Mouse (Mus musculus) gastrocnemius, postnatal 25 days (tissue): ENCODE data around the gene Surf6. TPM values are rescaled to one million over a fixed set of nuclear protein-coding genes. Genes with fewer than 3 reads are reported as not detected.

Source experiments
- total RNA-seq, 2 experiments: library from RNA; stranded (reverse); gene quantifications; 1 replicate in 1 of 2; 2 replicates in 1 of 2; pipeline ENCODE4 v1.2.3; 2021

The Surf6 gene
- total RNA-seq, 2 experiments from 2014 or later, result 10.3 to 12.0 TPM

Other genes starting within 250 kb of the Surf6 start
- gene Lcn4, start 231.6 kb downstream of the Surf6 start, total RNA-seq, result not detected
- not detected for gene Abo, start 37.9 kb downstream of the Surf6 start, total RNA-seq
- gene Med22, start 7.8 kb upstream of the Surf6 start, total RNA-seq, result 10 to 100 TPM; 16.2 to 17.6 TPM
- 100 to 1,000 TPM; 236 to 242 TPM for gene Rpl7a, start 7.9 kb upstream of the Surf6 start, total RNA-seq
- 10 to 100 TPM; 10.9 to 12.5 TPM for gene Surf2, start 13.5 kb upstream of the Surf6 start, total RNA-seq
- 10 to 100 TPM; 27.4 to 33.1 TPM for gene Surf1, start 13.7 kb upstream of the Surf6 start, total RNA-seq
- 10 to 100 TPM; 72.8 to 87.1 TPM for gene Surf4, start 31.0 kb upstream of the Surf6 start, total RNA-seq
- gene Stkld1, start 31.2 kb upstream of the Surf6 start, total RNA-seq, result not detected
- gene Rexo4, start 61.5 kb upstream of the Surf6 start, total RNA-seq, result 10 to 100 TPM; 14.2 to 16.3 TPM
- not detected for gene Adamts13, start 70.5 kb upstream of the Surf6 start, total RNA-seq
- 10 to 100 TPM; 27.9 to 30.2 TPM for gene Cacfd1, start 107.0 kb upstream of the Surf6 start, total RNA-seq
- gene Slc2a6, start 125.1 kb upstream of the Surf6 start, total RNA-seq, result under 1 TPM; 0.10 to 0.16 TPM
- gene Mymk, start 169.3 kb upstream of the Surf6 start, total RNA-seq, result 10 to 100 TPM in 1 of 2 experiments, 1 to 10 TPM in 1; 4.8 to 14.4 TPM
- 1 to 10 TPM; 8.2 to 8.7 TPM for gene Adamtsl2, start 176.5 kb upstream of the Surf6 start, total RNA-seq
- not detected for gene Fam163b, start 239.6 kb upstream of the Surf6 start, total RNA-seq